ENCODE assay signal across 8 mouse cellular contexts in genomic region chr1:56972251-56972949, GRCm38 (mm10). TPM values are rescaled to one million over a fixed set of nuclear protein-coding genes. Genes with fewer than 3 reads are reported as not detected.
DNase-seq lines count a peak whose midpoint lies in the region; ATAC-seq and TF ChIP-seq lines count a peak whose summit lies in the region.

No protein-coding gene starts in this region.

- H3K4me1 ChIP-seq in cerebellum, adult 2 months (ENCODE audit: control insufficient read depth, insufficient read depth, low read length): peaks cover 7% of the 10 kb centered on the region; the same call in 1 of the 2 replicates
- peaks cover 6% of the 10 kb centered on the region for H3K4me1 ChIP-seq in hindbrain, postnatal 0 days (ENCODE audit: insufficient read depth, low read length)
- H3K4me1 ChIP-seq in liver, embryonic 11.5 days (replicated peaks; ENCODE audit: control insufficient read depth, insufficient read depth, low read length): 0 out of 2 replicates have a peak, but pooled peaks cover 4% of the 10 kb centered on the region

- TF ChIP-seq CTCF in cerebellum, adult 2 months (IDR thresholded peaks at IDR 0.05; ENCODE audit: borderline replicate concordance, insufficient read depth, low read depth, low read length): no peak
- TF ChIP-seq CTCF in hindbrain, postnatal 0 days (IDR thresholded peaks at IDR 0.05; ENCODE audit: low read depth): no peak

- peak overlapping the region; percentile 85 for H3K4me2 ChIP-seq in hindbrain, postnatal 0 days (ENCODE audit: low read depth, low read length)
- peak overlapping the region; percentile 95 for H3K4me2 ChIP-seq in liver, embryonic 11.5 days
- peak overlapping the region; percentile 90 for H3K4me2 ChIP-seq in myocyte (ENCODE audit: low read depth)

- no peak overlapping the region for H3K27ac ChIP-seq in cerebellum, adult 2 months (ENCODE audit: insufficient read depth, low read length)
- H3K27ac ChIP-seq in hindbrain, postnatal 0 days: peak overlapping the region; percentile 74
- no peak overlapping the region; the same call in 1 of the 2 replicates for H3K27ac ChIP-seq in liver, embryonic 11.5 days (ENCODE audit: low read depth, low read length)

- peak; percentile 63 for ATAC-seq in hindbrain, postnatal 0 days
- ATAC-seq in liver, embryonic 11.5 days (replicated peaks; ENCODE audit: low FRiP score): peak; percentile 56

- peak overlapping the region; percentile 82 for H3ac ChIP-seq in myocyte (ENCODE audit: control insufficient read depth, insufficient read length)

- H3K79me2 ChIP-seq in myocyte (ENCODE audit: control insufficient read depth, insufficient read depth): peaks cover 23% of the 10 kb centered on the region

- peak overlapping the region; percentile 84 for H3K4me3 ChIP-seq in cerebellum, adult 2 months (replicated peaks; ENCODE audit: insufficient read depth, low read depth, low read length)
- peak overlapping the region; percentile 73 for H3K4me3 ChIP-seq in hindbrain, postnatal 0 days (ENCODE audit: low read length)
- H3K4me3 ChIP-seq in liver, embryonic 11.5 days (ENCODE audit: low read depth, low read length): peak overlapping the region; percentile 70
- peak overlapping the region; percentile 75 for H3K4me3 ChIP-seq in myocyte

- peak overlapping the region; percentile 53 for H3K9ac ChIP-seq in hindbrain, postnatal 0 days (replicated peaks; ENCODE audit: low read length)
- peak overlapping the region; percentile 59 for H3K9ac ChIP-seq in liver, embryonic 11.5 days (ENCODE audit: low read depth, low read length)

- under 1% methylated on average over 82 of the region's 83 CpGs for WGBS in cerebellum, adult 2 months
- under 1% methylated on average over 70 of the region's 83 CpGs for WGBS in hindbrain, postnatal 0 days
- under 1% methylated on average over 80 of the region's 83 CpGs for WGBS in liver, embryonic 11.5 days

- DNase-seq in right cerebral cortex, postnatal 10 days (ENCODE audit: low spot score in 2 of 2): peak; percentile 68 to 77
- no peak for DNase-seq in right cerebral cortex, postnatal 4 days
- DNase-seq in cerebellum, adult 2 months: peak; percentile 43 to 62
- DNase-seq in gastrocnemius, postnatal 14 days: peak; percentile 60
- DNase-seq in hindbrain, postnatal 0 days (ENCODE audit: low spot score): peak; percentile 51
- peak; percentile 76 for DNase-seq in liver, embryonic 11.5 days (ENCODE audit: low spot score)
- peak; percentile 70 for DNase-seq in yolk sac, embryonic 10.5 days (ENCODE audit: low spot score)

- TF ChIP-seq POLR2A in cerebellum, adult 2 months (IDR thresholded peaks at IDR 0.05; ENCODE audit: borderline replicate concordance, insufficient read depth, low read length): no peak
- TF ChIP-seq POLR2A in myocyte (IDR thresholded peaks at IDR 0.05; ENCODE audit: insufficient read length, low read depth): peak; percentile 67

- H3K36me3 ChIP-seq in hindbrain, postnatal 0 days (ENCODE audit: insufficient read depth, low read length): no peaks in the 10 kb centered on the region
- no peaks in the 10 kb centered on the region for H3K36me3 ChIP-seq in liver, embryonic 11.5 days (ENCODE audit: control insufficient read depth, insufficient read depth, low read length)
- no peaks in the 10 kb centered on the region for H3K36me3 ChIP-seq in myocyte (ENCODE audit: control insufficient read depth, insufficient read depth)

- H3K27me3 ChIP-seq in cerebellum, adult 2 months (ENCODE audit: control insufficient read depth, insufficient read depth, low read length): peaks cover 7% of the 10 kb centered on the region; the same call in 1 of the 2 replicates
- H3K27me3 ChIP-seq in hindbrain, postnatal 0 days (ENCODE audit: insufficient read depth, low read length): peaks cover 52% of the 10 kb centered on the region
- peaks cover 86% of the 10 kb centered on the region for H3K27me3 ChIP-seq in liver, embryonic 11.5 days (replicated peaks; ENCODE audit: control insufficient read depth, insufficient read depth, low read length)
- H3K27me3 ChIP-seq in myocyte (ENCODE audit: control insufficient read depth, insufficient read depth, insufficient read length): no peaks in the 10 kb centered on the region

- H3K9me3 ChIP-seq in hindbrain, postnatal 0 days (ENCODE audit: low read length): no peaks in the 10 kb centered on the region
- H3K9me3 ChIP-seq in liver, embryonic 11.5 days (ENCODE audit: control insufficient read depth, low read length): no peaks in the 10 kb centered on the region

- intact Hi-C loops in gastrocnemius, postnatal 14 days (cut with DNase I; ENCODE audit: low total_unique reads): no loop called here

TF ChIP-seq in myocyte, 11 proteins besides CTCF, POLR2A, EP300 and RAD21:
- TF ChIP-seq MYOG (IDR thresholded peaks at IDR 0.05; ENCODE audit: control insufficient read depth in 1 of 3, insufficient read depth in 1 of 3, insufficient read length in 2 of 3, low read depth in 2 of 3): peak in 1 of 3 experiments; percentile 52
- TF ChIP-seq POLR2AphosphoS2 (IDR thresholded peaks at IDR 0.05; ENCODE audit: insufficient read length, low read depth): peak; percentile 54
- no peak for TF ChIP-seq TCF12 (IDR thresholded peaks at IDR 0.05; ENCODE audit: insufficient read depth, poor library complexity, severe bottlenecking)
- no peak for TF ChIP-seq USF1 (IDR thresholded peaks at IDR 0.05; ENCODE audit: low read depth)
- no peak for TF ChIP-seq REST (IDR thresholded peaks at IDR 0.05; ENCODE audit: insufficient read depth, insufficient read length)
- TF ChIP-seq TCF3 (IDR thresholded peaks at IDR 0.05; ENCODE audit: insufficient read length, low read depth): no peak
- no peak for TF ChIP-seq SRF (IDR thresholded peaks at IDR 0.05; ENCODE audit: control insufficient read depth, insufficient read length, low read depth)
- TF ChIP-seq CEBPB (IDR thresholded peaks at IDR 0.05; ENCODE audit: insufficient read depth, poor library complexity, severe bottlenecking): no peak
- no peak for TF ChIP-seq E2F4 (IDR thresholded peaks at IDR 0.05; ENCODE audit: insufficient read depth)
- TF ChIP-seq MAX (IDR thresholded peaks at IDR 0.05; ENCODE audit: low read depth): no peak
- no peak for TF ChIP-seq MYOD1 (IDR thresholded peaks at IDR 0.05; ENCODE audit: control insufficient read depth in 1 of 3, insufficient read length in 2 of 3, low read depth in 2 of 3)
TF ChIP-seq in myocyte: peak in this region for 2.

RNA-seq across cellular contexts. Expression of gene Satb2, which starts 6.0 kb away (rescaled TPM):
- polyA plus RNA-seq in cerebellum, adult 2 months (2012; rRNA removed): 0.29 and 0.40 TPM in 2 replicates
- total RNA-seq in gastrocnemius, postnatal 14 days (2021): under 1 TPM; 0.35 to 0.40 TPM
- total RNA-seq in hindbrain, postnatal 0 days (2014; rRNA removed): 1.7 and 3.4 TPM in 2 replicates
- 1.1 TPM in 2 replicates for polyA plus RNA-seq in hindbrain, postnatal 0 days (2015; fragmentation: Nextera tagmentation; extraction: Ambion mirVana)
- 0.27 and 0.57 TPM in 2 replicates for polyA plus RNA-seq in liver, embryonic 11.5 days (2014; fragmentation: Nextera tagmentation; extraction: Ambion mirVana)
- 1.8 TPM for polyA plus RNA-seq in myocyte (2012; fragmentation: generic; extraction: Trizol)
